Comparison of ENCODE assay signal across 8 mouse cellular contexts in the genomic region with DNA sequence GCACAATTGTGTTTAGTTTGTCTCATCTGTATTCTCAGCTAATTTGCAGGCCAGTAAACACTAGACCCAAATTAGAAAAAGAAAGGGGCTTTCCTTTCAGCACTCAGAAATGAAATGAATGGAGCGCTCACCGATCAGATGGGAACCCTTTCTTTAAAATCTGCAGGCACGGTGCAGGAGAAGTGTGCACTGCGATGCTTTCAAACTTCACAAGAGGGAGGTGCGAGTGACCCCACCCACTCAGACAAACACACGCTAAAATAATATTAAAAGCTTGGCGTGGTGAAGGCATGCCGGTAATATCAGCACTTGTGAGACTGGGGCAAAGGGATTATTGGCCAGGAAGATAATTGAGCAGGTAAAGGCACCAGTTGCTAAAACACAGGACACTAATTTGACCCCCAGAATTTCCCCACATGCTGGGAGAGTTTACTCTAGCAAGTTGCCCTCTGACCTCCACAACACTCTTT. TPM values are rescaled to one million over a fixed set of nuclear protein-coding genes. Genes with fewer than 3 reads are reported as not detected.
A peak's percentile ranks its signal among the peaks of the same experiment; 100 is the strongest.
DNase-seq lines count a peak whose midpoint lies in the region; ATAC-seq lines count a peak whose summit lies in the region.

No protein-coding gene starts in this region.

- H3K4me3 ChIP-seq in heart, embryonic 15.5 days = peak overlapping the region; percentile 70
- H3K4me3 ChIP-seq in liver, embryonic 16.5 days (ENCODE audit: low read depth, low read length) = peak overlapping the region; percentile 91

- no peaks in the 10 kb centered on the region for H3K9me3 ChIP-seq in heart, embryonic 15.5 days (replicated peaks)
- no peaks in the 10 kb centered on the region for H3K9me3 ChIP-seq in liver, embryonic 16.5 days (replicated peaks; ENCODE audit: control insufficient read depth, low read length)

- H3K27ac ChIP-seq in heart, embryonic 15.5 days = no peak overlapping the region
- H3K27ac ChIP-seq in liver, embryonic 16.5 days (ENCODE audit: low read length) = peak overlapping the region; percentile 100

- H3K4me1 ChIP-seq in heart, embryonic 15.5 days (replicated peaks) = peaks cover 16% of the 10 kb centered on the region
- H3K4me1 ChIP-seq in liver, embryonic 16.5 days (ENCODE audit: control insufficient read depth, low read depth, low read length) = peaks cover 47% of the 10 kb centered on the region

- H3K36me3 ChIP-seq in heart, embryonic 15.5 days = no peaks in the 10 kb centered on the region
- H3K36me3 ChIP-seq in liver, embryonic 16.5 days (ENCODE audit: control insufficient read depth, insufficient read depth) = no peaks in the 10 kb centered on the region; the same call in 1 of the 2 replicates

- H3K27me3 ChIP-seq in heart, embryonic 15.5 days = peaks cover 10% of the 10 kb centered on the region; the same call in 1 of the 2 replicates
- H3K27me3 ChIP-seq in liver, embryonic 16.5 days (ENCODE audit: control insufficient read depth, insufficient read depth, low read depth, low read length) = no peaks in the 10 kb centered on the region

- no peak overlapping the region for H3K9ac ChIP-seq in heart, embryonic 15.5 days
- H3K9ac ChIP-seq in liver, embryonic 16.5 days (ENCODE audit: low read depth, low read length) = peak overlapping the region; percentile 96

- no peak for ATAC-seq in CD4-positive, CD25-positive, alpha-beta regulatory T cell, adult 4 months
- no peak for ATAC-seq in heart, embryonic 15.5 days (replicated peaks; ENCODE audit: insufficient number of reproducible peaks, insufficient read depth, low FRiP score, low read depth)
- no peak for ATAC-seq in liver, embryonic 16.5 days (ENCODE audit: low read depth)

- WGBS in heart, embryonic 15.5 days = 10% methylated on average over 8 of the region's 8 CpGs
- 10% methylated on average over 8 of the region's 8 CpGs for WGBS in liver, embryonic 16.5 days (ENCODE audit: insufficient replicate concordance)

- peak overlapping the region; percentile 71 for H3K4me2 ChIP-seq in heart, embryonic 15.5 days
- H3K4me2 ChIP-seq in liver, embryonic 16.5 days (ENCODE audit: low read depth, low read length) = peak overlapping the region; percentile 76

- DNase-seq in CD4-positive, CD25-positive, alpha-beta regulatory T cell, adult 2 months (ENCODE audit: low read depth, low spot score) = peak; percentile 59
- peak; percentile 53 for DNase-seq in CD4-positive helper T cell, adult 2 months (ENCODE audit: low read depth, low spot score)
- DNase-seq in adrenal gland, postnatal 25 days = no peak
- no peak for DNase-seq in cerebellum, postnatal 25 days
- no peak for DNase-seq in cerebellum, postnatal 10 days

RNA-seq across cellular contexts. Expression of a gene that starts 1.0 kb away (rescaled TPM):
- polyA plus RNA-seq in CD4-positive, CD25-positive, alpha-beta regulatory T cell, adult 4 months (2017; shearing (Covaris generic)) = 100 to 1,000 TPM; 189 to 215 TPM
- 7.8 and 10.1 TPM in 2 replicates for polyA plus RNA-seq in heart, embryonic 15.5 days (2015; fragmentation: Nextera tagmentation; extraction: Ambion mirVana)
- 21.4 and 22.3 TPM in 2 replicates for polyA plus RNA-seq in liver, embryonic 16.5 days (2015; fragmentation: Nextera tagmentation; extraction: Ambion mirVana)
- 64.6 and 70.3 TPM in 2 replicates for total RNA-seq in adrenal gland, postnatal 25 days (2021)

RNA-seq across cellular contexts. Expression of a gene that starts 25.9 kb away (rescaled TPM):
- polyA plus RNA-seq in CD4-positive, CD25-positive, alpha-beta regulatory T cell, adult 4 months (2017; shearing (Covaris generic)) = not detected
- polyA plus RNA-seq in heart, embryonic 15.5 days (2015; fragmentation: Nextera tagmentation; extraction: Ambion mirVana) = 2.3 and 3.5 TPM in 2 replicates
- polyA plus RNA-seq in liver, embryonic 16.5 days (2015; fragmentation: Nextera tagmentation; extraction: Ambion mirVana) = 0.22 and 0.42 TPM in 2 replicates
- 2.5 and 2.7 TPM in 2 replicates for total RNA-seq in adrenal gland, postnatal 25 days (2021)

RNA-seq across cellular contexts. Expression of a gene that starts 56.3 kb away (rescaled TPM):
- under 1 TPM; 0.38 to 0.55 TPM for polyA plus RNA-seq in CD4-positive, CD25-positive, alpha-beta regulatory T cell, adult 4 months (2017; shearing (Covaris generic))
- polyA plus RNA-seq in heart, embryonic 15.5 days (2015; fragmentation: Nextera tagmentation; extraction: Ambion mirVana) = 5.1 and 7.1 TPM in 2 replicates
- polyA plus RNA-seq in liver, embryonic 16.5 days (2015; fragmentation: Nextera tagmentation; extraction: Ambion mirVana) = 1.1 and 1.4 TPM in 2 replicates
- total RNA-seq in adrenal gland, postnatal 25 days (2021) = 4.9 TPM in 2 replicates

Comparison
In these comparisons a context has a peak if more than half of its experiments do, and no peak if none do; other contexts are left out.
1. DNase-seq: peak in CD4-positive, CD25-positive, alpha-beta regulatory T cell, adult 2 months (single experiment) and CD4-positive helper T cell, adult 2 months (single experiment); none in adrenal gland, postnatal 25 days (single experiment), cerebellum, postnatal 25 days (0 of 2) and cerebellum, postnatal 10 days (0 of 2).